ENCODE assay signal across 7 mouse cellular contexts in the genomic region with DNA sequence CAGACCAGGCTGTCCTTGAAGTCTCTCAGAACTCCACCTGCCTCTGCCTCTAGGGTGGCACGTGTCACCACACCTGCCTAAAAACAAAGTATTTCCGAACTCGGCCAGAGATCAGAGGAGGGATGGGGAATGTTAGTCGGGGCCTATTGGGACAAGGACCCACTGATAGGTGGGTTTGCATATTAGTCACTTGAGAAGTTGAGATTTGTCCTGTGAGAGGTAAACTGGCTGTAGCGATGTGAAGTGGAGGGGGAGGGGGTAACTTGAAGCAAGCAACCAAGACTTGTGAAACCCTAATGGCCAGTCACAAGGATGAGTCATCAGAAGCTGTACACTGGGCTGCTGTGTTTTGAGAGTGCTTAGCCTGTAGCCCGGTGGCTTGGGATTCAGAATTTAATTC. TPM values are rescaled to one million over a fixed set of nuclear protein-coding genes. Genes with fewer than 3 reads are reported as not detected.
DNase-seq lines count a peak whose midpoint lies in the region; ATAC-seq and TF ChIP-seq lines count a peak whose summit lies in the region.

No protein-coding gene starts in this region.

- H3K9me3 ChIP-seq in ES-E14 (ENCODE audit: control insufficient read depth, insufficient read depth, low read depth, low read length) = no peaks in the 10 kb centered on the region
- H3K9me3 ChIP-seq in forebrain, embryonic 12.5 days = no peaks in the 10 kb centered on the region
- no peaks in the 10 kb centered on the region for H3K9me3 ChIP-seq in hindbrain, embryonic 16.5 days (ENCODE audit: control insufficient read depth, low read length)
- H3K9me3 ChIP-seq in liver, embryonic 13.5 days (replicated peaks) = no peaks in the 10 kb centered on the region
- no peaks in the 10 kb centered on the region for H3K9me3 ChIP-seq in neural tube, embryonic 12.5 days

- H3K36me3 ChIP-seq in ES-E14 (ENCODE audit: control insufficient read depth, insufficient read depth, low read length, poor library complexity, severe bottlenecking) = peaks cover 3% of the 10 kb centered on the region
- H3K36me3 ChIP-seq in forebrain, embryonic 12.5 days (replicated peaks) = peaks cover 5% of the 10 kb centered on the region; the same call in 1 of the 2 replicates
- H3K36me3 ChIP-seq in hindbrain, embryonic 16.5 days (ENCODE audit: control insufficient read depth, insufficient read depth, low read length) = no peaks in the 10 kb centered on the region
- peaks cover 23% of the 10 kb centered on the region for H3K36me3 ChIP-seq in liver, embryonic 13.5 days
- H3K36me3 ChIP-seq in neural tube, embryonic 12.5 days = peaks cover 4% of the 10 kb centered on the region; the same call in 1 of the 2 replicates

- 34% methylated on average over 6 of the region's 6 CpGs for WGBS in forebrain, embryonic 12.5 days
- WGBS in hindbrain, embryonic 16.5 days = 26% methylated on average over 6 of the region's 6 CpGs
- WGBS in liver, embryonic 13.5 days (ENCODE audit: insufficient replicate concordance) = 4% methylated on average over 6 of the region's 6 CpGs
- WGBS in neural tube, embryonic 12.5 days = 25% methylated on average over 6 of the region's 6 CpGs

- no peak for DNase-seq in ES-E14 (ENCODE audit: low read depth, low spot score)
- peak; percentile 53 for DNase-seq in adrenal gland, adult 8-10 months
- DNase-seq in liver, embryonic 13.5 days = peak; percentile 42

- peaks cover 2 to 6% of the 10 kb centered on the region in 2 experiments for H3K4me1 ChIP-seq in ES-E14 (ENCODE audit: control insufficient read depth in 2 of 2, insufficient read depth in 2 of 2, low read length in 2 of 2, poor library complexity in 1 of 2)
- H3K4me1 ChIP-seq in forebrain, embryonic 12.5 days = peaks cover 27% of the 10 kb centered on the region
- H3K4me1 ChIP-seq in hindbrain, embryonic 16.5 days (ENCODE audit: control insufficient read depth, insufficient read depth, low read depth, low read length) = peaks cover 25% of the 10 kb centered on the region
- peaks cover 42% of the 10 kb centered on the region for H3K4me1 ChIP-seq in liver, embryonic 13.5 days (replicated peaks)
- peaks cover 19% of the 10 kb centered on the region for H3K4me1 ChIP-seq in neural tube, embryonic 12.5 days

- ATAC-seq in forebrain, embryonic 12.5 days (ENCODE audit: low FRiP score) = no peak
- no peak for ATAC-seq in hindbrain, embryonic 16.5 days
- ATAC-seq in liver, embryonic 13.5 days (ENCODE audit: low read depth) = 0 out of 2 replicates have a peak, but pooled peaks have one; percentile 24
- ATAC-seq in neural tube, embryonic 12.5 days (ENCODE audit: low FRiP score, low read depth) = no peak
- ATAC-seq in megakaryocyte-erythroid progenitor cell, adult 5-6 weeks (replicated peaks; ENCODE audit: low FRiP score, low TSS enrichment, poor library complexity, severe bottlenecking) = no peak

- peak overlapping the region; percentile 60 to 78 for H3K4me3 ChIP-seq in ES-E14 (ENCODE audit: insufficient read depth in 1 of 2, low read depth in 1 of 2, low read length in 2 of 2, poor library complexity in 1 of 2, severe bottlenecking in 1 of 2)
- H3K4me3 ChIP-seq in forebrain, embryonic 12.5 days (replicated peaks) = peak overlapping the region; percentile 79
- peak overlapping the region; percentile 81 for H3K4me3 ChIP-seq in hindbrain, embryonic 16.5 days (ENCODE audit: low read length)
- peak overlapping the region; percentile 98 for H3K4me3 ChIP-seq in liver, embryonic 13.5 days (replicated peaks)
- H3K4me3 ChIP-seq in neural tube, embryonic 12.5 days = peak overlapping the region; percentile 94

- H3K27ac ChIP-seq in ES-E14 (ENCODE audit: insufficient read depth, low read depth, low read length, poor library complexity, severe bottlenecking) = no peak overlapping the region
- no peak overlapping the region for H3K27ac ChIP-seq in forebrain, embryonic 12.5 days
- H3K27ac ChIP-seq in hindbrain, embryonic 16.5 days (ENCODE audit: low read depth, low read length) = no peak overlapping the region
- H3K27ac ChIP-seq in liver, embryonic 13.5 days = peak overlapping the region; percentile 95
- H3K27ac ChIP-seq in neural tube, embryonic 12.5 days = no peak overlapping the region

- peak overlapping the region; percentile 79 for H3K4me2 ChIP-seq in forebrain, embryonic 12.5 days
- peak overlapping the region; percentile 87 for H3K4me2 ChIP-seq in hindbrain, embryonic 16.5 days (ENCODE audit: low read length)
- peak overlapping the region; percentile 86 for H3K4me2 ChIP-seq in liver, embryonic 13.5 days
- H3K4me2 ChIP-seq in neural tube, embryonic 12.5 days (replicated peaks) = peak overlapping the region; percentile 76

- no peaks in the 10 kb centered on the region for H3K27me3 ChIP-seq in forebrain, embryonic 12.5 days
- no peaks in the 10 kb centered on the region for H3K27me3 ChIP-seq in hindbrain, embryonic 16.5 days (replicated peaks; ENCODE audit: control insufficient read depth, insufficient read depth, low read length)
- 0 out of 2 replicates have a peak, but pooled peaks cover 6% of the 10 kb centered on the region for H3K27me3 ChIP-seq in liver, embryonic 13.5 days
- no peaks in the 10 kb centered on the region for H3K27me3 ChIP-seq in neural tube, embryonic 12.5 days (replicated peaks)

- peak overlapping the region; percentile 72 for H3K9ac ChIP-seq in ES-E14 (ENCODE audit: insufficient read depth, low read depth, low read length, poor library complexity, severe bottlenecking)
- peak overlapping the region; percentile 46 for H3K9ac ChIP-seq in forebrain, embryonic 12.5 days
- peak overlapping the region; percentile 45 for H3K9ac ChIP-seq in hindbrain, embryonic 16.5 days (ENCODE audit: low read depth, low read length)
- peak overlapping the region; percentile 99 for H3K9ac ChIP-seq in liver, embryonic 13.5 days
- H3K9ac ChIP-seq in neural tube, embryonic 12.5 days = peak overlapping the region; percentile 95; the same call in 1 of the 2 replicates

- in situ Hi-C loops in ES-E14 (cut with MboI; ENCODE audit: low sequenced_read_pairs in 2 of 2, unreplicated experiment in 2 of 2) = no loop called here

TF ChIP-seq in ES-E14, 5 proteins besides CTCF, POLR2A, EP300 and RAD21:
- no peak for TF ChIP-seq ZNF384 (IDR thresholded peaks at IDR 0.05; ENCODE audit: low read depth, low read length)
- TF ChIP-seq CHD2 (IDR thresholded peaks at IDR 0.05; ENCODE audit: low read depth, low read length) = no peak
- 0 out of 2 replicates have a peak, but pooled peaks have one; percentile 35 for TF ChIP-seq MAFK (IDR thresholded peaks at IDR 0.05; ENCODE audit: insufficient read depth, low read depth, low read length)
- TF ChIP-seq ZC3H11A (IDR thresholded peaks at IDR 0.05; ENCODE audit: borderline replicate concordance, low read depth, low read length) = no peak
- TF ChIP-seq HCFC1 (IDR thresholded peaks at IDR 0.05; ENCODE audit: borderline replicate concordance, insufficient read depth, low read length) = no peak
TF ChIP-seq in ES-E14: peak in this region for 1.

RNA-seq across cellular contexts. Expression of a gene that starts 1.5 kb away (rescaled TPM):
- total RNA-seq in ES-E14 (2012; rRNA removed) = 0.31 TPM in 1 of 2 replicates, not detected in the other
- under 1 TPM in 3 of 4 experiments, not detected in 1; 0.49 to 0.66 (median 0.54) TPM for total RNA-seq in adrenal gland, adult 8-10 months (2022)
- polyA plus RNA-seq in forebrain, embryonic 12.5 days (2016; fragmentation: Nextera tagmentation; extraction: Ambion mirVana) = 0.37 TPM in 1 of 2 replicates, not detected in the other
- 0.24 and 0.30 TPM in 2 replicates for polyA plus RNA-seq in hindbrain, embryonic 16.5 days (2015; fragmentation: Nextera tagmentation; extraction: Ambion mirVana)
- 0.59 TPM in 2 replicates for polyA plus RNA-seq in liver, embryonic 13.5 days (2015; fragmentation: Nextera tagmentation; extraction: Ambion mirVana)
- 0.35 and 1.1 TPM in 2 replicates for polyA plus RNA-seq in neural tube, embryonic 12.5 days (2016; fragmentation: Nextera tagmentation; extraction: Ambion mirVana)
- total RNA-seq in megakaryocyte-erythroid progenitor cell, adult 5-6 weeks (2014; fragmentation: Nextera tagmentation) = not detected in 2 replicates
- not detected in 2 replicates for total RNA-seq in megakaryocyte-erythroid progenitor cell, adult 5-6 weeks (2017)

RNA-seq across cellular contexts. Expression of a gene that starts 2.8 kb away (rescaled TPM):
- 62.5 and 73.7 TPM in 2 replicates for total RNA-seq in ES-E14 (2012; rRNA removed)
- 100 to 1,000 TPM in 2 of 4 experiments, 10 to 100 TPM in 2; 68.4 to 151 (median 112) TPM for total RNA-seq in adrenal gland, adult 8-10 months (2022)
- polyA plus RNA-seq in forebrain, embryonic 12.5 days (2016; fragmentation: Nextera tagmentation; extraction: Ambion mirVana) = 141 and 153 TPM in 2 replicates
- 113 and 121 TPM in 2 replicates for polyA plus RNA-seq in hindbrain, embryonic 16.5 days (2015; fragmentation: Nextera tagmentation; extraction: Ambion mirVana)
- polyA plus RNA-seq in liver, embryonic 13.5 days (2015; fragmentation: Nextera tagmentation; extraction: Ambion mirVana) = 51.0 and 62.9 TPM in 2 replicates
- 128 and 146 TPM in 2 replicates for polyA plus RNA-seq in neural tube, embryonic 12.5 days (2016; fragmentation: Nextera tagmentation; extraction: Ambion mirVana)
- 110 TPM in 2 replicates for total RNA-seq in megakaryocyte-erythroid progenitor cell, adult 5-6 weeks (2014; fragmentation: Nextera tagmentation)
- 179 and 188 TPM in 2 replicates for total RNA-seq in megakaryocyte-erythroid progenitor cell, adult 5-6 weeks (2017)

RNA-seq across cellular contexts. Expression of a gene that starts 25.4 kb away (rescaled TPM):
- 0.26 and 0.40 TPM in 2 replicates for total RNA-seq in ES-E14 (2012; rRNA removed)
- 10 to 100 TPM in 2 of 4 experiments, 1 to 10 TPM in 2; 2.3 to 14.3 (median 6.9) TPM for total RNA-seq in adrenal gland, adult 8-10 months (2022)
- 4.9 and 6.8 TPM in 2 replicates for polyA plus RNA-seq in forebrain, embryonic 12.5 days (2016; fragmentation: Nextera tagmentation; extraction: Ambion mirVana)
- 4.4 and 6.1 TPM in 2 replicates for polyA plus RNA-seq in hindbrain, embryonic 16.5 days (2015; fragmentation: Nextera tagmentation; extraction: Ambion mirVana)
- 0.30 and 0.37 TPM in 2 replicates for polyA plus RNA-seq in liver, embryonic 13.5 days (2015; fragmentation: Nextera tagmentation; extraction: Ambion mirVana)
- polyA plus RNA-seq in neural tube, embryonic 12.5 days (2016; fragmentation: Nextera tagmentation; extraction: Ambion mirVana) = 11.5 and 11.8 TPM in 2 replicates
- 0.27 TPM in 1 of 2 replicates, not detected in the other for total RNA-seq in megakaryocyte-erythroid progenitor cell, adult 5-6 weeks (2014; fragmentation: Nextera tagmentation)
- total RNA-seq in megakaryocyte-erythroid progenitor cell, adult 5-6 weeks (2017) = 0.08 TPM in 1 of 2 replicates, not detected in the other

RNA-seq across cellular contexts. Expression of a gene that starts 44.1 kb away (rescaled TPM):
- 8.0 and 13.0 TPM in 2 replicates for total RNA-seq in ES-E14 (2012; rRNA removed)
- total RNA-seq in adrenal gland, adult 8-10 months (2022) = not detected
- polyA plus RNA-seq in forebrain, embryonic 12.5 days (2016; fragmentation: Nextera tagmentation; extraction: Ambion mirVana) = not detected in 2 replicates
- polyA plus RNA-seq in hindbrain, embryonic 16.5 days (2015; fragmentation: Nextera tagmentation; extraction: Ambion mirVana) = not detected in 2 replicates
- not detected in 2 replicates for polyA plus RNA-seq in liver, embryonic 13.5 days (2015; fragmentation: Nextera tagmentation; extraction: Ambion mirVana)
- polyA plus RNA-seq in neural tube, embryonic 12.5 days (2016; fragmentation: Nextera tagmentation; extraction: Ambion mirVana) = not detected in 2 replicates
- total RNA-seq in megakaryocyte-erythroid progenitor cell, adult 5-6 weeks (2014; fragmentation: Nextera tagmentation) = not detected in 2 replicates
- not detected in 2 replicates for total RNA-seq in megakaryocyte-erythroid progenitor cell, adult 5-6 weeks (2017)

Comparison
In these comparisons a context has a peak if more than half of its experiments do, and no peak if none do; other contexts are left out.
1. H3K9ac ChIP-seq: peak in every context shown above with its lines; median percentile 99 in liver, embryonic 13.5 days; 95 in neural tube, embryonic 12.5 days; 72 in ES-E14; 46 in forebrain, embryonic 12.5 days; 45 in hindbrain, embryonic 16.5 days.